Mouse (Mus musculus): ENCODE data around the gene Cdyl2. TPM values are rescaled to one million over a fixed set of nuclear protein-coding genes. Genes with fewer than 3 reads are reported as not detected.
A peak's percentile ranks its signal among the peaks of the same experiment; 100 is the strongest.

Cdyl2 gene
- polyA plus RNA-seq, 1 experiment from 2014 or later, result 2.1 TPM

DNA sequence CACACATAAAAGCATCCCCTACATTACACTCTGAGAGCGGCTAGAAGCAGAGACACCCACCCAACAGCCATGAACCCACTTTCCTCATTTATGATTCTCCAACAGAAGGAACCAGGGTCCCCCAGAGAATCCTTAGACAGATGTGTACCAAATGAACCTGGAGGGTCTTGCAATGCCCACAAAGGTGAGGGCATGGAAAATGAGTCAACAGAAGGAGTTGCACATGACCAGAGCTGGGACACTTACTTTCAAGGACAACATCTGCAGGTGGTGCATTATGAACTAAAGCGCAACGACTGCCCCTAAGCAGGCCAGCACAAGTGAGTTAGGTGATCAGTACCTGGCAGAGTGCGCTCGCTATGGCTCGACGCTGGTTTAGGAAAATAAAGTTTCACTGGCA lies 95.6 kb downstream of the Cdyl2 start:
- TF ChIP-seq CTCF (IDR thresholded peaks at IDR 0.05), result no peak
- H3K27me3 ChIP-seq, result no peaks in the 10 kb centered on the region
- DNase-seq (ENCODE audit: low read depth, low spot score) (no peak), ATAC-seq (no peak)
- POLR2A ChIA-PET, result no interaction called here
- in situ Hi-C loops (cut with MboI; ENCODE audit: low pct_unique_long_range_greater_than_20kb), result no loop called here
- CTCF ChIA-PET, result interaction anchor here (0.6 kb wide), 1 partner anchor 59 kb away, joined by 3 read pairs; no protein-coding TSS in a partner anchor

DNA sequence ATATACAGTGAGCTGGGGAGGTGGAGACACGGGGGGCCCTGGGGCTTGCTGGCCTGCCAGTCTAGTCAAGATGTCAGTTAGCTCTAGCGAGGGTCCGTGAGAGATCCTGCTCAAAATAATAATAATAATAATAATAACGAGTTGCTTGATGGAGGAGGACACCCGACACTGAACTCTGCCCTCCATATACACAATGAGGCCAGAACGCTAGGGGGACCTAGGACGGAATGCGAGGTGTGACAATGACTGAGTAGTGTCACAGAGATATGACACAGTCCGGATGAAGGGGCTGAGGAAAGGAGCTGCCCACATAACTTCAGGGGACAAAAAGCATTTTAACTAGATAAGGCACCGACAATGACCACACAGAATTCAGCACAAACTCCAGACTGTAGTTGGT lies 96.4 kb downstream of the Cdyl2 start:
- TF ChIP-seq CTCF (IDR thresholded peaks at IDR 0.05), result no peak
- H3K27me3 ChIP-seq, result no peaks in the 10 kb centered on the region
- in situ Hi-C loops (cut with MboI; ENCODE audit: low pct_unique_long_range_greater_than_20kb), result no loop called here
- ATAC-seq, result no peak
- POLR2A ChIA-PET, result no interaction called here
- DNase-seq (ENCODE audit: low read depth, low spot score), result no peak
- CTCF ChIA-PET, result interaction anchor here (0.6 kb wide), 1 partner anchor 59 kb away, joined by 3 read pairs; no protein-coding TSS in a partner anchor

DNA sequence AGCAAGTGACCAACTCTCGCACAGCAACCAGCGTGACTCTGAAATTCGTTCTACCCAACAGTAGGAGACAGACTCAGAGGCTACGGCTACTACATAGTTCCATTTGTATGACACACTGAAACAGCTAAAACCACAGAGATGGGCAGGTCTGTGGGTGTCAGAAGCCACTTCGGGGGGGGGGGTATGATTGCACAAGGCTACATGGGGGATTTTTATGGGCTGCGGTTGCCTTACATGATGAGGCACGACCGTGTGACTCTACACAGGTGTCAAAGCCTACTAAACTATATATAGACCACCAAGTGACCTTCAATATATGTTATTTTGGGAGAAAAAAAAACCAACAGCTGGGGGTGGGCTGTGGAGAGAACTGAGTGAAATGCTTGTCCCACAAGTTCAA lies 96.8 kb downstream of the Cdyl2 start:
- CTCF ChIA-PET, result no interaction called here
- TF ChIP-seq CTCF (IDR thresholded peaks at IDR 0.05), result no peak
- in situ Hi-C loops (cut with MboI; ENCODE audit: low pct_unique_long_range_greater_than_20kb), result no loop called here
- POLR2A ChIA-PET, result no interaction called here
- peak; percentile 6 for DNase-seq (ENCODE audit: low read depth, low spot score)
- H3K27me3 ChIP-seq, result no peaks in the 10 kb centered on the region
- peak; percentile 74 for ATAC-seq

DNA sequence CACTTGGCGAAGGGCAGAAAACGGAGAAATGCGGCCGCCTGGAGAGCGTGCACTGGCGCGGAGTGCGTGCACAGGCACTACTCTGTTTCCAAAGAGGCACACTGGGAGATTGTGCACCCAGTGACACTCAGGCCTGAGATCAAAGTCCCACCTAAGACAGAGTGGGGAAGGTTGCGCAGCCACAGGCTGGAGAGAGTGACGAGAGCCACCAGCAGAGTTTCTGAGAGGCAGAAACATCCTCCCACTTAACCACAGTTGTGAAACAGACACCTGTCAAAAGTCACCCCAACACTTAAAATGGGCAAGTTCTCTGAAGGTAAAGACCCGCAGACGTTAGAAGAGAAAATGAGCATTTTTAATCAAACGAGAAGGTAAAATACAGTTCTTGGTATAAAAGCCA lies 97.5 kb downstream of the Cdyl2 start:
- in situ Hi-C loops (cut with MboI; ENCODE audit: low pct_unique_long_range_greater_than_20kb), result no loop called here
- ChIA-PET CTCF (no interaction called here), POLR2A (no interaction called here)
- no peaks in the 10 kb centered on the region for H3K27me3 ChIP-seq
- ATAC-seq, result no peak
- TF ChIP-seq CTCF (IDR thresholded peaks at IDR 0.05), result no peak
- no peak for DNase-seq (ENCODE audit: low read depth, low spot score)

DNA sequence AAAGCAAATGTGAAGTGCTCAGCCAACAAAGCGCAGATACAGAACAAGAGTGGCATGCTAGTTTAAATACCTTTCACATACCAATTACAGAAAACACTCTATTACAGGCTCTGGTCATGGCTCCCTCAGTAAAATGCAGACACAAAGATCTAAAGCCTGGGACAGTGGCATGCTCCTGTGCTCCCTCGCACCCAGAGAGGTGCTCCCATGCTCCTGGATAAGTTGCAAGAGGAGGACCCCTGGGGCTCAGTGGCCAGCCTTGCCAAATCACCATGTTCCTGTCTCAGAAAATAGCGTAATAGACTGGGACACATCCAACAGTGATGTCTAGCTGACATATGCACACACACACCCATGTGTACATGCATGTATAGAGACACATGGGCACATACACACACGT lies 98.4 kb downstream of the Cdyl2 start:
- ChIA-PET CTCF (no interaction called here), POLR2A (no interaction called here)
- ATAC-seq (no peak), DNase-seq (ENCODE audit: low read depth, low spot score) (no peak)
- in situ Hi-C loops (cut with MboI; ENCODE audit: low pct_unique_long_range_greater_than_20kb), result no loop called here
- H3K27me3 ChIP-seq, result no peaks in the 10 kb centered on the region
- no peak for TF ChIP-seq CTCF (IDR thresholded peaks at IDR 0.05)

DNA sequence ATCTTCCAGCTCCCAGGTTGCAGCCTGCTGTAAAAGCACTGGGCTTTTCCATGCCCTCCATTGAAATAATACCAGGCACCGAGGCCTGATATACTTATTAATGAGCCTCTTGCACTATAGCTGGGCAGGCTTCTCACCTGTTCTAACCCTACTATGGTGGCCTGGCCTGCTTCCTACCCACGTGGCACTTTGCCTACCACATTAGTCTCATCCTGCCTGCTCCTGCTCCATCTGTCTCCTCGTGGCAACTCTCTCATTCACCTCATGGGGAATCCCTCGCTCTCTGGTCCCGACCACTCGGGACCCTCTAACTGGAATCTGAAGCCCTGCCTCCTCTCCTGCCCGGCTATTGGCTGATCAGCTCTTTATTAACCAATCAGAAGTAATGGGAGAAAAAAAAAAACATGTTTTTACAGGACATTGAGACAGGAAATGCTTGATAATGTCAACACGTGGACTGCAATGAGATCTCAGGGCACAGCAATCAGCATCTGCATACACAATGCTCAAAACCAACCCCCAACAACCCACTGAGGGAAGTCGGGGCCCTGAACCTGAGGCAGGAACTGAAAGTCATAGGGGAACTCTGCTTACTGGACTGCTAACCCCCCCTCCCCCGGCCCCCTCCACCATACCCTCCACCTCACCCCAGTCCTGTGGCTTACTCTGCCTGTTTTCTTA lies 99.2 kb downstream of the Cdyl2 start:
- DNase-seq (ENCODE audit: low read depth, low spot score) (no peak), ATAC-seq (no peak)
- no peak for TF ChIP-seq CTCF (IDR thresholded peaks at IDR 0.05)
- CTCF ChIA-PET, result no interaction called here
- in situ Hi-C loops (cut with MboI; ENCODE audit: low pct_unique_long_range_greater_than_20kb), result no loop called here
- no peaks in the 10 kb centered on the region for H3K27me3 ChIP-seq
- POLR2A ChIA-PET, result no interaction called here

DNA sequence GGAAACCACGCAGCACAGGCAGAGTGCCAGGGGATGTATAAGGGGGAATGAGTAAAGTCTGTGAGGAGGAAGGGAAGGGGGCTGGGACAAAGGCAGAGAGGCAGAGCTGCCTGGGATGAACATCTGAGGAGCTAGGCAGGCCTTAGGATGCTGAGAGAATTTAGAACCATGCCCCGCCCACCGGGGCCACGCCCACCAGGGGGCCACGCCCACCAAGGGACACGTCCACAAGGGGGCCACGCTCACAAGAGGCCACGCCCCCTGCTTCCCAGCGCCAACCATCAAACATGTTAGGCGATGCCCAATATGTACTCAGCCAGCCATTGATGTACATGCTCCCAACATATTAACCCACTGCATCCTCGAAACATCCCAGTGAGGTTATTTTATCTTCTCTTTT lies 102.7 kb downstream of the Cdyl2 start:
- ATAC-seq, result no peak
- DNase-seq (ENCODE audit: low read depth, low spot score), result no peak
- in situ Hi-C loops (cut with MboI; ENCODE audit: low pct_unique_long_range_greater_than_20kb), result no loop called here
- ChIA-PET CTCF (no interaction called here), POLR2A (no interaction called here)
- no peaks in the 10 kb centered on the region for H3K27me3 ChIP-seq
- no peak for TF ChIP-seq CTCF (IDR thresholded peaks at IDR 0.05)

DNA sequence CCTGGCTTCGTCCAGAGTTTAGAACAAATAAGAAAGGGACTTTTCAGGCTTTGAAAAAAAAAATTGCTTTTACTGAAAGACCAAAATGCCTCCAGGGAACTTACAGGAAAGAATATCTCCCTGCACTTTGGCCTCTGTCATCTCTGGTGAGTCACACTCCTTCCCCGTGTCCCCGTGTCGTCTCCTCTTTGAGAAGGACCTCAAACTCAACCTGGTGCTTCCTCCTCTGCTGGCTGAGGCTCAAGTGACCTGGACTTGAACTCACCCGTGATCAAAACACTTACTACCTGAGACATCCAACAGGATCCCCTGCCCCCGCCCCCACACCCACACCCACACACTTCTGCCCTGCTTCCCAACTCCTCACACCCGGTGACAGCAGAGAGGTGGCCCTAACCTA lies 103.8 kb downstream of the Cdyl2 start:
- POLR2A ChIA-PET, result no interaction called here
- ATAC-seq, result no peak
- no peak for DNase-seq (ENCODE audit: low read depth, low spot score)

DNA sequence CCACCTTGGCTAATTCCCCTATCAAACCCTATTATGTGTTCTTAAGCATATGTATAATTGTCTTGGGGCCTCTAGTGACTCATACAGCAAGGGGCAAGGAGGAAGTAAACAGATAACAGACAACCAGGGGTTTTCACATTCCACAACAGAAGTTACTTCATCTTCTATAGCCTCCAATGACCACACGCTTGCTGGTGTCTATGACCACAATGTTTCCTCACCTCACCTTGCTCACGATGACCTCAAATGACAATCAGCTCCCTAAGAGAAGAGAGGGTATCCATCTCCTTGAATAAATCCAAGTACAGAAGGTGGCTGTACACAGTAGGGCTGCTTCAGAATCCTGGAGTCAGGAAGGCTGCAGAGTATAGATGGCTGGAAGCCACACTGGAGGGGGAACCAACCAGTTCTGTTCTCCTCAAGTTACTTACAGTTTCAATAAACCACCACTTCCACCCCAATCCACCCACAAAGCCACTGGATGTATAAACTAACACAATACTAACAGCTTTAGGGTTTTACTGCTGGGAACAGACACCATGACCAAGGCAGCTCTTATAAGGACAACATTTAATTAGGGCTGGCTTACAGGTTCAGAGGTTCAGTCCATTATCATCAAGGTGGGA lies 104.8 kb downstream of the Cdyl2 start:
- no peak for DNase-seq (ENCODE audit: low read depth, low spot score)
- ChIA-PET POLR2A (interaction anchor here (0.6 kb wide), 1 partner anchor 926 kb away, joined by 3 read pairs; no protein-coding TSS in a partner anchor), CTCF (no interaction called here)
- TF ChIP-seq CTCF (IDR thresholded peaks at IDR 0.05), result no peak
- no peaks in the 10 kb centered on the region for H3K27me3 ChIP-seq
- no peak for ATAC-seq
- in situ Hi-C loops (cut with MboI; ENCODE audit: low pct_unique_long_range_greater_than_20kb), result no loop called here

More for the DNA sequence above, 103.8 kb downstream of the Cdyl2 start:
- no peaks in the 10 kb centered on the region for H3K27me3 ChIP-seq
- CTCF ChIA-PET, result no interaction called here
- in situ Hi-C loops (cut with MboI; ENCODE audit: low pct_unique_long_range_greater_than_20kb), result no loop called here
- TF ChIP-seq CTCF (IDR thresholded peaks at IDR 0.05), result no peak

DNA sequence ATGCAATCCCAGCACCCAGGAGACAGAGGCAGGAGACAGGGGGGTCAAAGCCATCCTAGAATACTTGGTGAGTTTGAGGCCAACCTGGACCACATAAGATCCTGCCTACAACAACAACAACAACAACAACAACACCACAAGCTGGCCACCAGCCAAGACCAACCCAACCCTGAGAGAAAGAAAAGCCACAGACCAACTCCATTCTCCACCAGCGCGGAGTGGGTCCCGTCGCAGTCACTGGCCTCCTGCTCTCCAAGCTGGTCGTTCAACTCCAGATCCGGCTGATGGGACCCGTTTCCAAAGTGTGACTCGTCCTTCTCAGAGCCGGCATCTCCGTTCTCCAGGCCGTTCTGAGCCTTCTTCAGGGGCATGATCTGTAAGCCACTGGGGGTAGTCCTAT lies 109.2 kb downstream of the Cdyl2 start:
- ATAC-seq (no peak), DNase-seq (ENCODE audit: low read depth, low spot score) (no peak)
- ChIA-PET CTCF (no interaction called here), POLR2A (no interaction called here)
- in situ Hi-C loops (cut with MboI; ENCODE audit: low pct_unique_long_range_greater_than_20kb), result no loop called here
- H3K27me3 ChIP-seq, result no peaks in the 10 kb centered on the region
- TF ChIP-seq CTCF (IDR thresholded peaks at IDR 0.05), result no peak

DNA sequence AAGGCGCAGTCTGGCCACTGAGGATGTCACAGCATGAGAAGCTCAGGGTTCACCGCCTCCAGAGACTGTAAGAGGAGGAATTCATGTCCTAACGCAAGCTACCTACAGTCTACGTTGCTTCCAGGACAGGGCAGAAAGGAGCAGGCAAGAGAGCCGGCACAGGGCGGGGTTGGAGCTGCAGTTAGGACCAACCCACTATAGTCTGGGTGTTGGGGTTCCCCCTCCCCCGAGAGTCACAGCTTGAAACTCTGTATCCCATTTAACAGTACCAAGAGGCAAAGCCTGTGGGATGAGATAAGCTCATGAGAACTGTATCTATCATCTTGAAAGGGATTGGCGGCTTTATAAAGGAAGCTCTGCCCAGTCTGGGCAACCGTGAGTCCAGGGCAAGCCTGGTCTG lies 110.5 kb downstream of the Cdyl2 start:
- ATAC-seq, result no peak
- DNase-seq (ENCODE audit: low read depth, low spot score), result no peak
- TF ChIP-seq CTCF (IDR thresholded peaks at IDR 0.05), result no peak
- H3K27me3 ChIP-seq, result no peaks in the 10 kb centered on the region
- ChIA-PET POLR2A (no interaction called here), CTCF (no interaction called here)
- in situ Hi-C loops (cut with MboI; ENCODE audit: low pct_unique_long_range_greater_than_20kb), result no loop called here
